Mouse (Mus musculus) midbrain, embryonic 11.5 days (tissue): Measurements from ENCODE around the gene Fbxw11. TPM values are rescaled to one million over a fixed set of nuclear protein-coding genes. Genes with fewer than 3 reads are reported as not detected.
A peak's percentile ranks its signal among the peaks of the same experiment; 100 is the strongest.
"Not testable (repeated sequence)": the region's sequence is repeated elsewhere in the genome, so short reads cannot be mapped to it uniquely, and the experiment has no call there.

Experiments
- ATAC-seq: fragments of 200-750 bp; cut with Nextera tagmentation; 2 replicates; pipeline ENCODE4 v1.8.0; 2017; ENCODE audit warnings: moderate TSS enrichment, moderate library complexity; ENCODE audit not compliant: low FRiP score
- DNase-seq: peaks from one replicate; pipeline ENCODE4 v3.0.0; 2015; ENCODE audit warnings: low spot score; ENCODE audit errors: missing footprints
- H3K27ac ChIP-seq: fragments of 300-500 bp; sonication (generic); 2 replicates; pipeline ENCODE4 v1.5.1; 2014; ENCODE audit warnings: low read depth, low read length
- H3K27me3 ChIP-seq: fragments of 300-500 bp; sonication (generic); 2 replicates; pipeline ENCODE4 v1.6.1; 2014; ENCODE audit warnings: mild to moderate bottlenecking, low read length, moderate library complexity, mixed read lengths; ENCODE audit not compliant: control insufficient read depth, insufficient read depth
- H3K36me3 ChIP-seq: fragments of 300-500 bp; sonication (generic); 2 replicates; pipeline ENCODE4 v1.6.1; 2014; ENCODE audit warnings: mild to moderate bottlenecking, low read length, moderate library complexity, mixed read lengths; ENCODE audit not compliant: control insufficient read depth, insufficient read depth
- H3K4me1 ChIP-seq: fragments of 300-500 bp; sonication (generic); 2 replicates; pipeline ENCODE4 v1.6.1; 2014; ENCODE audit warnings: low read length; ENCODE audit not compliant: control insufficient read depth, insufficient read depth
- H3K4me2 ChIP-seq: fragments of 300-500 bp; sonication (generic); 2 replicates; pipeline ENCODE4 v1.6.1; 2014; ENCODE audit warnings: mild to moderate bottlenecking, moderate library complexity
- H3K4me3 ChIP-seq: fragments of 300-500 bp; sonication (generic); 2 replicates; pipeline ENCODE4 v1.5.1; 2014; ENCODE audit warnings: low read depth, low read length
- H3K9ac ChIP-seq: fragments of 300-500 bp; sonication (generic); 2 replicates; pipeline ENCODE4 v1.6.1; 2014; ENCODE audit warnings: low read length
- H3K9me3 ChIP-seq: fragments of 300-500 bp; sonication (generic); 2 replicates; pipeline ENCODE4 v1.6.1; 2016; ENCODE audit warnings: low read length; ENCODE audit not compliant: control insufficient read depth
- WGBS: fragments of 180-500 bp; shearing (Covaris S2); extraction: QIAGEN DNeasy Blood & Tissue Kit; methylation state at CpG from one replicate; pipeline ENCODE4 v1.1.7; 2014; 5-methylcytosine and 5-hydroxymethylcytosine counted together
- polyA plus RNA-seq: library from polyadenylated mRNA; unstranded; fragments of >200 nt; fragmentation: Nextera tagmentation; extraction: Ambion mirVana; gene quantifications from 2 replicates; pipeline ENCODE4 v1.2.1, GENCODE M21; 2014

Fbxw11 gene
- polyA plus RNA-seq, 1 experiment from 2014 or later, result 104 TPM

- no peaks in the 10 kb centered on the region for H3K4me1 ChIP-seq
- no peaks in the 10 kb centered on the region for H3K27me3 ChIP-seq
- no peak overlapping the region for H3K4me2 ChIP-seq
- ATAC-seq, result no peak
- no peak overlapping the region for H3K27ac ChIP-seq
- H3K9me3 ChIP-seq, result no peaks in the 10 kb centered on the region
- no peak overlapping the region for H3K9ac ChIP-seq
- H3K36me3 ChIP-seq, result no peaks in the 10 kb centered on the region; the same call in 1 of the 2 replicates
- no peak overlapping the region for H3K4me3 ChIP-seq
- DNase-seq, result peak; percentile 21
Observed at GRCm38 (mm10) chr11:32607319-32607718, 35.2 kb upstream of the Fbxw11 start.

- Histone ChIP-seq H3K27ac (no peak overlapping the region), H3K36me3 (no peaks in the 10 kb centered on the region), H3K27me3 (no peaks in the 10 kb centered on the region), H3K4me2 (no peak overlapping the region), H3K4me1 (peaks cover under 1% of the 10 kb centered on the region; the same call in 1 of the 2 replicates), H3K9me3 (no peaks in the 10 kb centered on the region), H3K4me3 (no peak overlapping the region), H3K9ac (no peak overlapping the region)
- WGBS, result 90% methylated on average over 6 of the region's 6 CpGs
- ATAC-seq (no peak), DNase-seq (peak; percentile 77)
Observed at GRCm38 (mm10) chr11:32610616-32611015, 31.9 kb upstream of the Fbxw11 start.

- no peaks in the 10 kb centered on the region for H3K27me3 ChIP-seq
Observed at GRCm38 (mm10) chr11:32612304-32612703, 30.2 kb upstream of the Fbxw11 start.

DNA sequence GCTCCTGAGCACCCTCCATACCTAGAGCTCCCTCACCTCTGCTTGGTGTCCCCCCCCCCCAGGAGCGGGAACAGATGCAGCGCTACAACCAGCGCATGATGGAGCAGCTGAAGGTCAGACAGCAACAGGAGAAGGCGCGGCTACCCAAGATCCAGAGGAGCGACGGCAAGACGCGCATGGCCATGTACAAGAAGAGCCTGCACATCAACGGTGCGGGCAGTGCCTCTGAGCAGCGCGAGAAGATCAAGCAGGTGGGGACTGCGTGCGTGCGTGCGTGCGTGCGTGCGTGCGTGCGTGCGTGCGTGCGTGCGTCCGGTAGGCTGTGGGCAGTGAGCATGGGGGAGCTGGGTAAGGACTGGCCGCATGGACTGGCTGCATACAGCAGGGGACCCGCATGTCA, 28.1 kb upstream of the Fbxw11 start:
- Histone ChIP-seq H3K9ac (no peak overlapping the region), H3K27me3 (no peaks in the 10 kb centered on the region), H3K4me1 (peaks cover 3% of the 10 kb centered on the region; the same call in 1 of the 2 replicates), H3K4me3 (no peak overlapping the region), H3K27ac (no peak overlapping the region), H3K36me3 (no peaks in the 10 kb centered on the region), H3K4me2 (no peak overlapping the region), H3K9me3 (no peaks in the 10 kb centered on the region)
- no peak for DNase-seq
- WGBS, result 94% methylated on average over 29 of the region's 29 CpGs
- ATAC-seq, result no peak

More at GRCm38 (mm10) chr11:32612304-32612703, 30.2 kb upstream of the Fbxw11 start:
- H3K4me2 ChIP-seq, result no peak overlapping the region
- DNase-seq (no peak), ATAC-seq (no peak)
- no peak overlapping the region for H3K27ac ChIP-seq
- H3K4me1 ChIP-seq, result peaks cover 3% of the 10 kb centered on the region; the same call in 1 of the 2 replicates
- no peaks in the 10 kb centered on the region for H3K36me3 ChIP-seq
- WGBS, result 82% methylated on average over 6 of the region's 6 CpGs
- no peak overlapping the region for H3K4me3 ChIP-seq
- no peak overlapping the region for H3K9ac ChIP-seq
- no peaks in the 10 kb centered on the region for H3K9me3 ChIP-seq

GRCm38 (mm10) chr11:32615561-32615960, 27.0 kb upstream of the Fbxw11 start:
- Histone ChIP-seq H3K9me3 (no peaks in the 10 kb centered on the region), H3K9ac (no peak overlapping the region), H3K27me3 (no peaks in the 10 kb centered on the region), H3K4me3 (no peak overlapping the region), H3K4me1 (peaks cover 3% of the 10 kb centered on the region; the same call in 1 of the 2 replicates), H3K36me3 (no peaks in the 10 kb centered on the region), H3K27ac (no peak overlapping the region), H3K4me2 (no peak overlapping the region)
- 14% methylated on average over 11 of the region's 11 CpGs for whole genome bisulfite sequencing
- peak; percentile 80 for DNase-seq
- ATAC-seq, result no peak

DNA sequence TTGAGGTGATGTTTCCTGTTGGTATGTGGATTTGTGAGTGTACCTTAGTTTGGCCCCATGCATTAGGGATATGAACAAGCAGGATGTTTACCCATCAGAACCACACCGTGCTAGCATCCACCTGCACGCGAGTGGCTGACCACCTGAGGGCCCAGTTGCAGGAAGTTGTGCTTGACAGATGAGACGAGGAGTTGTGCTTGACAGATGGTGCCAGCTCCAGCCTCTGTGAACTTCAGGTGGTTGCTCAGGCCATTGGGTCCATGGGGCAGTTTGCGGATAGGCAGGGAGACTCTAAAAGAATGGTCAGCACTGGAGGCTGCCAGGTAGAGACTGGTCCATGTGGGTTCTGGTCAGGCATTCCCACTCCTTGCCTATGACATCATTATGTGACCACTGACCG, 26.4 kb upstream of the Fbxw11 start:
- DNase-seq (no peak), ATAC-seq (no peak)
- Histone ChIP-seq H3K4me2 (no peak overlapping the region), H3K9me3 (no peaks in the 10 kb centered on the region), H3K27ac (no peak overlapping the region), H3K27me3 (no peaks in the 10 kb centered on the region), H3K36me3 (no peaks in the 10 kb centered on the region), H3K9ac (no peak overlapping the region), H3K4me1 (peaks cover 3% of the 10 kb centered on the region; the same call in 1 of the 2 replicates), H3K4me3 (no peak overlapping the region)
- 71% methylated on average over 6 of the region's 6 CpGs for WGBS

- Histone ChIP-seq H3K9ac (no peak overlapping the region), H3K9me3 (no peaks in the 10 kb centered on the region), H3K4me3 (no peak overlapping the region), H3K27ac (no peak overlapping the region), H3K4me2 (no peak overlapping the region), H3K36me3 (no peaks in the 10 kb centered on the region), H3K4me1 (peaks cover 3% of the 10 kb centered on the region; the same call in 1 of the 2 replicates), H3K27me3 (no peaks in the 10 kb centered on the region)
- ATAC-seq (no peak), DNase-seq (no peak)
- WGBS, result 95% methylated on average over 1 of the region's 1 CpGs
Observed at GRCm38 (mm10) chr11:32618036-32618435, 24.5 kb upstream of the Fbxw11 start.

DNA sequence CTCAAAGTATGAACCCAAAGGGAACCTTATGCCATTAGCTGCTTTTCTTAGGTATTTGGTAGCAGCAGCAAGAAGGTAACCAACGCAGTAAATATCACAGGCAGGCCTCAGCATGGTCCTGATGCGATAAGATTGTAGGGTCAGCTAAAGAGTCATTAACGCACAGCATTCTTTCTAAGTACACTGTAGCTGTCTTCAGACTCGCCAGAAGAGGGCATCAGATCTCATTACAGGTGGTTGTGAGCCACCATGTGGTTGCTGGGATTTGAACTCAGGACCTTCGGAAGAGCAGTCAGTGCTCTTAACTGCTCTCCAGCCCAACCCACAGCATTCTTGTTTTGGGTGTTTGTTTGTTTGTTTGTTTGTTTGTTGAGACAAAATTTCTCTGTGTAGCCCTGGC, 23.9 kb upstream of the Fbxw11 start:
- not testable (repeated sequence) for H3K4me2 ChIP-seq, H3K4me3 ChIP-seq, DNase-seq, H3K9me3 ChIP-seq, H3K4me1 ChIP-seq, H3K9ac ChIP-seq, H3K27ac ChIP-seq, ATAC-seq, H3K36me3 ChIP-seq, H3K27me3 ChIP-seq
- WGBS, result 79% methylated on average over 5 of the region's 5 CpGs

DNA sequence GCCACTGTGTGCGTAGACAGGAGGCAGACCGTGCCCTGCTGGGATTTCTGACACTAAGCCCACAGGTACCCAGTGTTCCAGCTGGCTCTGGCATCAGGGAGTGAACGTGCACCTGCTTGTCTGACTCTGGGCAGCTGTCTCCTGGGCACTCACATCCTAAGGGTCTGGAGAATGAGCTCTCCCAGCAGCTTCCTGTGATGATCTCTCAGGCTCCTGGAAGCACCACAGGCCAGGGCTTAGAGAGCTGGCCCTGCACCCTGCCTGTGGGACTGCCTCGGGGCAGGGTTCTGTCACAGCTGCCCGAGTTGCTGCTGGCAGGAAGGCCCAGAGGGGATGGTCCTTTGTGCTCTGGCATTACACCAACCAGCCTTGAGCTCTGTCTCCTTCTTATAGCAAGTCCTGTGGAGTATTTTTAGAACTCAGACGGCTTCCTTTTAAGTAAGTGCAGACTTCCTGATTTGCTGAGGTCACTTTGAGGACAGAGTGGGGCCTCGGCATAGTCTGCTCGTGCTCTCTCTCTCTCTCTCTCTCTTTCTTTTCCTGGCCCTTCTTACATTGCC, 23.2 kb upstream of the Fbxw11 start:
- no peaks in the 10 kb centered on the region for H3K9me3 ChIP-seq
- H3K27ac ChIP-seq, result no peak overlapping the region
- ATAC-seq (no peak), DNase-seq (peak; percentile 82)
- H3K36me3 ChIP-seq, result no peaks in the 10 kb centered on the region
- H3K4me3 ChIP-seq, result no peak overlapping the region
- 76% methylated on average over 8 of the region's 8 CpGs for WGBS
- no peak overlapping the region for H3K4me2 ChIP-seq
- H3K27me3 ChIP-seq, result no peaks in the 10 kb centered on the region
- H3K4me1 ChIP-seq, result peaks cover 3% of the 10 kb centered on the region; the same call in 1 of the 2 replicates
- no peak overlapping the region for H3K9ac ChIP-seq
